Mouse (Mus musculus) embryo, embryonic 10.5 days (tissue): ENCODE data around the gene Arid4b.

ENCODE experiments used
- DNase-seq: peaks from one replicate; pipeline ENCODE4 v3.0.0-alpha.2; 2015; ENCODE audit warnings: low spot score

Arid4b gene

GRCm38 (mm10) chr13:14062209-14063012 lies 621 bp upstream of the Arid4b start:
- DNase-seq, result peak; percentile 1

DNA sequence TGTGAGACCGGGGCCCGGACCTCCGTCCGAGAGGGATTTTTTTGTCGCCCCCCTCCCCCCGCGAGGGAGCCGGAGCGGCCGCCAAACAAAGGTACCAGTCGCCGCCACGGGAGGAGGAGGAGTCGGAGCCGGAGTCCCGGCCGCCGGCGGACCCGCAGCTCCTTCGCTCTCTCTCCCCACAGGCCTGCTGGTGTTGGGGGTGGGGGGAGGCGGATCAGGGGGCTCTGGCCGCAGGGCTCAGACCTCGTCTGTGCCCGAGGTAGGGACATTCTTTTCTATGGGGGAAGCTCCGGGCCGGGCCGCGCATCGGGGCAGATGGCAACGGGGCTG lies 875 bp downstream of the Arid4b start:
- DNase-seq, result no peak

DNA sequence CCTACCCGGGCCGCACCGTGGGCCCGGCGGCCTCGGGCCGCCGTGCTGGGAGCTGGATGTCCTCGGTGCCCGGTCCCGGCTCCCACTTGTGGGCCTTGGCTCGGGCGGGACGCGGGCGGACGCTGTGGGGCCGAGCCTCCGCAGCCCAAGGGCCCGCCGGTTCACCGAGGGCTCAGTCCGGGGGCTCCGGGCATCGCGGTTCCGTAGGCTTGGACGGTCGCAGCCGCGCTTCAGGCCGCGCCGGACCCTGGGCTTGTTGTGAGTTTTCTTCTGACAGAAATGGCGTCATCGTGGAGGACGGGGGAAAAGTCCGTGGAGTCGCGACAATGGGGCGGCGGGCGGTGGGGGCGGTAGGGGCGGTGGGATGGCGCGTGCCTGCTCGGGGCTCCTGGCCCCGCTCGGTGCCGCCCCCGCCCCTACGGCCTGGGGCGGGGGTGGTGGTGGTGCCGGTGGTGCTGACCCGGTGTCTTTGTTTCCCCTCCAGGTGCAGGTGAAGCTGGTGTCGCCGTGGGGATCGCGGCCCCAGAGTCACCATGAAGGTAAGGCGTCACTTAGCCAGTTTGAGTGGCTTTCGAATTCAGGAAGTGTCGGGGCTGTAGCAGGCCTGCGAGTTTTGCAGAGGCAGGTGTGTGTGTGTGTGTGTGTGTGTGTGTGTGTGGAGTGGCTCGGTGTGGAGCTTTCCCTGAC lies 1.5 kb downstream of the Arid4b start:
- DNase-seq, result peak; percentile 37

DNA sequence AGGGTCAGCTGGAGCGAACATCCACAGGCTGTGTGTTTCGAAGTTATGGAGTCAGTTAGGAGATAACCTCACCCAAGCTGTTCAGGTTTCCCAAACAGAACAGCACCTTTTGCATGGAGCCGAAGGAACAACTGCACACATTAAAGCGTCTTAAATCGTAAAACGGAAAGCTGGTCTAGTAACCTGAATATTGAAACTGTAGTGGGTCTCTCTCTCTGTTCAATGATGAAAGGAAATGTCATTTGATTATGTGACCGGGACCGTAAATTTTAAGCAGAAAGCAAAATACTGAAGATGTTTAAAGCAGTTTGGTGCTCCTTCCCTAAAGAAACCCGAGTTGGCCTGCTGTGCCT lies 2.0 kb downstream of the Arid4b start:
- peak; percentile 36 for DNase-seq

- DNase-seq, result no peak
These were observed 2.7 kb downstream of the Arid4b start for GRCm38 (mm10) chr13:14065701-14066100.

- DNase-seq, result no peak
These were observed 5.0 kb downstream of the Arid4b start for GRCm38 (mm10) chr13:14068035-14068434.

DNA sequence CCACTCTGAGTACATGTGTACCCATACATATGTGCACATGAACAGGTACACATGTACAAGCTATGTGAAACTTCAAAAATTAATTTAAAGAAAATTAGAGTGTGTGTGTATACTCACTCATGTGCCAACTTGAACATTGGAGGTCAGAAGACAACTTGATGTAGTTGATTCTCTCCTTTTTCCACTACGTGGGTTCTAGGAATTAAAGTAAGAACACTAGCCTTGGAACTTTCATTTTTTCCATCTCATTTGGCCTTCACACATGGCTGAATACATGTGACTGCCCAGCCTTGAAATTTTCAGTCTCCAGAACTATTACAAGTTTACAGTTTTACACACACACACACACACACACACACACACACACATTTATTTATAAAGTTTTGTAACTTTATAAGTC lies 6.3 kb downstream of the Arid4b start:
- DNase-seq, result no peak

- DNase-seq, result no peak
These were observed 11.3 kb downstream of the Arid4b start for GRCm38 (mm10) chr13:14074371-14074770.

DNA sequence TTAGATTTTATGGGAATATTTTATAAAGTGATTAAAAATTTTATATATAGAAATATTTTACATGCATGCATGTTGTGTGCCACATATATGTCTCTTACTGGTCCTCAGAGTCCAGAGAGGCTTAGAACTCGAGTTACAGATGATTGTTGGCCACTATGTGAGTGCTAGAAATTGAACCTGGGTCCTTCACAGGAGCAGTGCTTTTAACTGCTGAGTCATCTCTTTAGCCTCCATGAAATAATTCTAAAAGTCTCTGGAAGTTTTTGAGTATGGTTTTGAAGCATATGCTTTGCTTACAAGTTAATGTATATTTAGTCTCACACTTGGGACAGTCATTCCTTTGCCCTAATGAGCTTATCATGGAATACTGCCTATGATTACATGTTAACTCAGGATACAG lies 12.3 kb downstream of the Arid4b start:
- DNase-seq, result no peak

DNA sequence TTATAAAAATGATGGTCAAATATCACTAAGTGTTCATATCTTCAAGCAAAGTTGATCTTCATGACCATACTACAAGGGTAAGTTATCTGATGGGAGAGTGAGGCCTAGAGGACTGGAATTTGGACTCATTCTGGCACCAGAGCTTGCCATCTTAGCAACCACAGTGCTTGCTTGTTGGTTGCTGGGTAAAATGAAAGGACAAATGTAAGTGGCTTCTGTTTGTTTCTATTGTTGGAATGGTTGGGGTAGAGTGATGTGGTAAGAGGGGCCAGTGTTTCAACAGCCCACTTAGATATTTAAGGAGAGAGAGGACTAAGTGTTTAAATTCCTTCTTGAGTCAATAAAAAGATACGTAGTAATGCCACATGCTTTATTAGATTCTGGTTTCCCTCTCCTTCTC lies 25.6 kb downstream of the Arid4b start:
- no peak for DNase-seq

GRCm38 (mm10) chr13:14103026-14103425 lies 40.0 kb downstream of the Arid4b start:
- no peak for DNase-seq

DNA sequence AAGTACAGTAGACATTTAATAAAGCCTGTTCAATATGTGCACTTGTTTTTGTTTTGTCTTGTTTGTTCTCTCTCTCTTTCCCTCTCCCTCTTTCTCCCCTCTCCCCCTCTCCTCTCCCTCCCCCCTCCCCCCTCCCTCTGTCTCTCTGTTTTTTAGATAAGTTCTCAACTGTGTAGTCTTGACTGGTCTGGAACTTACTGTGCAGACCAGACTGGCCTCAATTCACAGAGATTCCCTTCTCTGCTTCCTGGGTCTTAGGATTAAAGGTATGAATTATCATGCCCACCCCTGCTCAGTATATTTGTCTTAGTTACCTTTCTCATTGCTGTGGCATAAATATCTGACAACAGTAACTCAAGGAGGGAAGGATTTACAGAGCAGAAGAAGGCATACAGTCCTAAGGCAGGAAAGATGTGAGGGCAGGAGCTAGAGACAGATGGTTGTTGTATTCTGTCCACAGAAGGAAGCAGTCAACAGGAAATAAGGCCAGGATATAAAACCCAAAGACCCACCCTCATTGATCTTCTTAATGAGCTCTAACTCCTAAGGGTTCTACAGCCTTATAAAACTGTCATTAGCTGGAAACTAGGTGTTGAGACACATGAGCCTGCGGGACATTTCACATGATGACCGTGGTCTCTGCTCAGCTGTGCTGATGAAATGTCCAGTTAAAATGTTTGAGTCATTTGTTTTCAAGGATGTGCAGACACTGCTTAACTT lies 47.3 kb downstream of the Arid4b start:
- DNase-seq, result no peak

GRCm38 (mm10) chr13:14111146-14111545 lies 48.1 kb downstream of the Arid4b start:
- no peak for DNase-seq

DNA sequence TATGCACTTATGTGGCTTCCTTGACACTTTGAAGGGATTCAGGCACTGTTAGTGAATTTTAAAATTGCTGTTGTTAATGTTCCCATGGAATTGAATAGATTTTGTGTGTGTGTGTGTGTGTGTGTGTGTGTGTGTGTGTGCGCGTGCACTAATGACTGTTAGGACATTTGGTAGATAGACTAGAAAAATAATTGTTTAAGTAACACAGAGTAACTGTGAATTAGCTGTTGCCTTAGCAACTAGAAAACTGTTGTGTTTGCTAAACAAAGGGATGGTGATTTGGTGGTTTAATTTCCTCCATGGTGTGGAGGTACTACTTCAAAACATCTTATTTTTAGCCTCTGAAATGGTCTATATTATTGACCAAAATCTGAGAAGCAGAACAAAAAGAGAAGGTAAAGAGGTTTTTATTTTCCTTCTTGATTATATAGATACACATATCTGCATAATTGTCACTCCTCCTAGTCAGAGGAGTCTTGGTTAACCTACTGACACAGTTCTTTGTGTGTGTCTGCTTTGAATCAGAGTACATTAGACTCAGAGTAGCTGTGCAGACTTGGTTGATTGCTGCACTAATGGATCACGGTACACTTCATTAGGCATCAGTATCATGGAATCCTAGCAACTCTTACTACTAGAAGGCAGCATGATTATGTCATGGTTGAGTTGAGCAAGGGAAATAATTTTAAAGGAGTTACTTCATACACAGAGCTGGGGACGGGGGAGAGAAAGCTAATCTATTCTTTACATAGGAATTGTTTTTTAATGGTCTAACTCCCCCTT lies 50.9 kb downstream of the Arid4b start:
- no peak for DNase-seq

- no peak for DNase-seq
These were observed 52.8 kb downstream of the Arid4b start for GRCm38 (mm10) chr13:14115805-14116204.

GRCm38 (mm10) chr13:14131651-14132050 lies 68.6 kb downstream of the Arid4b start:
- no peak for DNase-seq

DNA sequence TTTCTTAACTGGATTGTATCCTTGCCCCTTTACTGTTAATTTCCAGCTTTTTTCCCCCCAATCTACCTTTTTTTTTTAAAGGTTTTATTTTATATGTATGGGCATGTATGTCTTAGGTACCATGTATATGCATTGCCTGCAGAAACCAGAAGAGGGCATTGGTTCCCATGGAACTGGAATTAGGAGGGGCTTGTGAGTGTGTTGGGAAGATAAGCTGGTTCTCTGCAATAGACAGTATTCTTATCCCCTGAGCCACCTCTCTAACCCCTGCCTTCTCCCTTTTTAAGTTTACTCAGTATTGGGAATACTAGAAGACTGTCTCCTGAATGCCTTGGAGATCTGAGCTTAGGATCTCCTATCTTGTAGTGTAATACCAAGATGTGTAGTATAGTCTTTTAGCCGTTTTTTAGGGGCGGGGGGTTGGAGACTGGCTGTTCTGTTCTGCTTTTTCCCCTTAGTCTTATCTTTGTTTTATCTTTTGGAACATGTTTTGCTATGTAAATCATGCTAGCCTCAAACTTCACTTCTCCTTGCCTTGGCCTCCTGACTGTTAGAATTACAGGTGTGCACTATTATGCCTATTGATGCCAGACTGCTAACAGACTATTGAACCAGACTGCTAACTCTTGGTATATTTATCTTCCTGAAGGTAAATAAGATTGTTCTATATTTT lies 79.4 kb downstream of the Arid4b start:
- DNase-seq, result peak; percentile 30

- DNase-seq, result peak; percentile 9
These were observed 115.0 kb downstream of the Arid4b start for GRCm38 (mm10) chr13:14177989-14178388.

GRCm38 (mm10) chr13:14179669-14180068 lies 116.6 kb downstream of the Arid4b start:
- no peak for DNase-seq

DNA sequence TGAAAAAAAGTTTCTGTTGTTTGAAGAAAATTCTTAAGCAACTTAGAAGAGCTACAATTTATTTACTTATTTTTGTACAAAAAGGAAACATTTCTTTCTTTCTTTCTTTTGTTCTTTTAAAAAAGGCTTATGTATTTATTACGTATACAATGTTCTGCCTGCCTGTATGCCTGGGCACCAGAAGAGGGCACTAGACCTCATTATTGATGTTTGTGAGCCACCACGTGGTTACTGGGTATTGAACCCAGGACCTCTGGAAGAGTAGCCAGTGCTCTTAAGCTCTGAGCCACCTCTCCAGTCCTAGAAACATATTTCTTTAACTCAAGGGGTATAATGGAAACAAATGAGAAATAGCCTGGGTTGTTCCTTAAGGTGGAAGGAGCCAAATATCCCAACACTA lies 182.9 kb downstream of the Arid4b start:
- DNase-seq, result no peak
